Mouse (Mus musculus) liver, embryonic 14.5 days (tissue): Measurements from ENCODE around the gene C2cd5. TPM values are rescaled to one million over a fixed set of nuclear protein-coding genes. Genes with fewer than 3 reads are reported as not detected.

Source experiments
- ATAC-seq: fragments of 200-750 bp; cut with Nextera tagmentation; 2 replicates; pipeline ENCODE4 v1.8.0; 2017; ENCODE audit warnings: moderate number of reproducible peaks, mild to moderate bottlenecking, moderate library complexity; ENCODE audit not compliant: insufficient read depth
- DNase-seq, 3 experiments: peaks; one replicate each; pipeline ENCODE4 v3.0.0-alpha.2; 2012 to 2013; ENCODE audit warnings: low read depth in 3 of 3, low spot score in 3 of 3
- H3K27ac ChIP-seq: fragments of 300-500 bp; sonication (generic); 2 replicates; pipeline ENCODE4 v1.5.1; 2014; ENCODE audit warnings: moderate library complexity, mild to moderate bottlenecking, control low read depth, inconsistent platforms
- H3K27me3 ChIP-seq: fragments of 300-500 bp; sonication (generic); 2 replicates; pipeline ENCODE4 v1.6.1; 2014; ENCODE audit warnings: mild to moderate bottlenecking, low read length, moderate library complexity; ENCODE audit not compliant: control insufficient read depth, insufficient read depth
- H3K36me3 ChIP-seq: fragments of 300-500 bp; sonication (generic); replicated peaks from 2 replicates; pipeline ENCODE4 v1.6.1; 2014; ENCODE audit warnings: low read depth; ENCODE audit not compliant: control insufficient read depth, insufficient read depth
- H3K4me1 ChIP-seq, 2 experiments: fragments of 200-500 bp in 1 of 2; fragments of 300-500 bp in 1 of 2; sonication (generic) in 1 of 2; replicated peaks; 2 replicates each; pipeline ENCODE4 v1.6.1; 2012 to 2014; ENCODE audit warnings: antibody characterized with exemption in 1 of 2, inconsistent platforms in 1 of 2, low read length in 1 of 2; ENCODE audit not compliant: control insufficient read depth in 2 of 2, insufficient read depth in 2 of 2
- H3K4me2 ChIP-seq: fragments of 300-500 bp; sonication (generic); 2 replicates; pipeline ENCODE4 v1.6.1; 2014; ENCODE audit warnings: low read depth, mild to moderate bottlenecking, control low read depth, moderate library complexity
- H3K4me3 ChIP-seq, 2 experiments: fragments of 200-500 bp in 1 of 2; fragments of 300-500 bp in 1 of 2; sonication (generic) in 1 of 2; 2 replicates each; pipeline ENCODE4 v1.5.1; 2012 to 2014; ENCODE audit warnings: low read depth in 2 of 2, low read length in 2 of 2, mild to moderate bottlenecking in 2 of 2, control low read depth in 1 of 2, inconsistent platforms in 1 of 2, moderate library complexity in 1 of 2; ENCODE audit not compliant: insufficient read depth in 1 of 2
- H3K9ac ChIP-seq: fragments of 300-500 bp; sonication (generic); replicated peaks from 2 replicates; pipeline ENCODE4 v1.6.1; 2014; ENCODE audit warnings: mild to moderate bottlenecking, control low read depth, moderate library complexity
- H3K9me3 ChIP-seq: fragments of 300-500 bp; sonication (generic); 2 replicates; pipeline ENCODE4 v1.6.1; 2016; ENCODE audit warnings: low read length, mixed read lengths; ENCODE audit not compliant: control insufficient read depth
- CTCF ChIP-seq: IDR thresholded peaks from 2 replicates; pipeline ENCODE4 v1.5.1; 2016; ENCODE audit warnings: antibody characterized with exemption, low read depth, control low read depth
- EP300 ChIP-seq: IDR thresholded peaks from 2 replicates; pipeline ENCODE4 v1.6.1; 2016; ENCODE audit warnings: antibody characterized with exemption, low read depth
- WGBS: fragments of 180-500 bp; shearing (Covaris S2); extraction: QIAGEN DNeasy Blood & Tissue Kit; methylation state at CpG from one replicate; pipeline ENCODE4 v1.1.7; 2014; ENCODE audit not compliant: insufficient replicate concordance; 5-methylcytosine and 5-hydroxymethylcytosine counted together
- polyA plus RNA-seq, 2 experiments: library from polyadenylated mRNA; depleted of rRNA in 1 of 2; stranded (reverse) in 1 of 2; unstranded in 1 of 2; fragments of >200 nt; fragmentation: Nextera tagmentation in 1 of 2; extraction: Ambion mirVana in 1 of 2; gene quantifications; 2 replicates each; pipeline versions ENCODE4 v1.2.1 to v1.2.3; 2012 to 2014

Gene C2cd5
- polyA plus RNA-seq, 2 experiments: 14.1 to 16.5 TPM

GRCm38 (mm10) chr6:143110371-143110770 is 10.4 kb upstream of the C2cd5 start:
- Histone ChIP-seq H3K4me1 (peaks cover 3 to 12% of the 10 kb centered on the region in 2 experiments), H3K4me3 (no peak overlapping the region), H3K27me3 (no peaks in the 10 kb centered on the region), H3K36me3 (no peaks in the 10 kb centered on the region), H3K9ac (no peak overlapping the region), H3K27ac (no peak overlapping the region), H3K9me3 (no peaks in the 10 kb centered on the region), H3K4me2 (no peak overlapping the region)
- ATAC-seq (no peak), DNase-seq (no peak)
- 73% methylated on average over 7 of the region's 7 CpGs for WGBS
- TF ChIP-seq EP300 (no peak), CTCF (no peak)

DNA sequence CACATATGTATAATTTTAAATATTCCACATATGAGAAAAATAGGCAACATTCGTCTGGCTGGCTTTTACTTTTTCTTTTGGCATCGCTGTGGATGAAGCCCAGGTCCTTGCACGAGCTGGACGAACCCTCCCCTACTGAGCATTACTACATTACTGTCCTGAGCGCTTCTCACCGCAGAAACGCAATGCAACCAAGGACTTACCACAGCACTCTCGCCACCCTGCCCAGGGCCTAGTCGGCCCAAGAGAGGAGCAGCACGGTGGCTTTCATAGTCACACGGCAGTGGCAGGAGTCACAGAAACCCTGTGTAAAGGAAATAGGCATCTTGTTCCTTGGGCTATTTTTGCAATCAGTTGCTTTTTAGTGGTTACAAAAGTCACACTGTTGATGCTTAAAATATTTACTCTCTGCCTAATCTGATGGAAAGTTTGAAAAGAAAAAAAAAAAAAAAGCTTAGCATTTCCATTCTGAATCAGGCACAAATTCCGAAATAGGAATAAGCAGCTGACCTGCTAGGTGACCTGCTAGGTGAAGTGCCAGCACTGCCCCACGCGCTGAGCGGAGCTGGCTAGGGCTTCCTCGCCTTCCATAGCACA is 9.8 kb upstream of the C2cd5 start:
- 55% methylated on average over 16 of the region's 16 CpGs for WGBS
- H3K9ac ChIP-seq: no peak overlapping the region
- H3K9me3 ChIP-seq: no peaks in the 10 kb centered on the region
- peaks cover 2 to 6% of the 10 kb centered on the region in 2 experiments for H3K4me1 ChIP-seq
- DNase-seq: no peak
- TF ChIP-seq CTCF (no peak), EP300 (no peak)
- H3K27me3 ChIP-seq: no peaks in the 10 kb centered on the region
- no peak overlapping the region for H3K27ac ChIP-seq
- no peak overlapping the region for H3K4me3 ChIP-seq
- ATAC-seq: no peak
- no peaks in the 10 kb centered on the region for H3K36me3 ChIP-seq
- H3K4me2 ChIP-seq: no peak overlapping the region

- no peak overlapping the region for H3K4me3 ChIP-seq
- no peak overlapping the region for H3K9ac ChIP-seq
- no peaks in the 10 kb centered on the region for H3K9me3 ChIP-seq
- no peak for DNase-seq
- no peak for TF ChIP-seq EP300
- TF ChIP-seq CTCF: no peak
- H3K27me3 ChIP-seq: no peaks in the 10 kb centered on the region
- no peak overlapping the region for H3K27ac ChIP-seq
- 0 out of 4 replicates have a peak, but pooled peaks cover 0 to 2% of the 10 kb centered on the region in 2 experiments for H3K4me1 ChIP-seq
- ATAC-seq: no peak
- no peak overlapping the region for H3K4me2 ChIP-seq
- no peaks in the 10 kb centered on the region for H3K36me3 ChIP-seq
- WGBS: 74% methylated on average over 13 of the region's 13 CpGs
These were observed 8.1 kb upstream of the C2cd5 start for GRCm38 (mm10) chr6:143108031-143108430.

GRCm38 (mm10) chr6:143107611-143108010 is 7.7 kb upstream of the C2cd5 start:
- DNase-seq (no peak), ATAC-seq (no peak)
- no peak overlapping the region for H3K9ac ChIP-seq
- H3K9me3 ChIP-seq: no peaks in the 10 kb centered on the region
- no peak for TF ChIP-seq CTCF
- TF ChIP-seq EP300: no peak
- H3K4me2 ChIP-seq: no peak overlapping the region
- WGBS: 72% methylated on average over 4 of the region's 4 CpGs
- H3K27me3 ChIP-seq: no peaks in the 10 kb centered on the region
- H3K4me3 ChIP-seq: no peak overlapping the region
- no peaks in the 10 kb centered on the region for H3K36me3 ChIP-seq
- 0 out of 4 replicates have a peak, but pooled peaks cover 0 to 2% of the 10 kb centered on the region in 2 experiments for H3K4me1 ChIP-seq
- H3K27ac ChIP-seq: no peak overlapping the region

DNA sequence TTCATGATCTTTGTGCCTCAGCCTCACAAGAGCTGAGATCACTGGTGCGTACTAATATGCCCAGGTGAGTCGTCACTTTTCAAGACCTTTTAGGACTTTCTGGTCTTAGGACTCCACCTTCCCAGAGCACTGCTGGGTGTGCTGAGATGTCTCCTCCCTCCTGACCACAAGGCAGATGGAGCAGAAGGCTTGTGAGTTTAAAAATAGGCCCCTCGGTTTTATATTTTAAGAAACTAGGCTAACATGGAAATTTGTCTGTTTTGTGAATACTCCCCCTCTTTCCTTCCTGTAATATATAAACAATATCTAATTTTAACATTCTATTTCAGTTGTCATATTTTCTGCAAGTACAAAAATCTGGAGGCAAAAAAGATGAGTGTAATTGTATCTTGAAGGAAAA is 5.8 kb upstream of the C2cd5 start:
- TF ChIP-seq CTCF: no peak
- TF ChIP-seq EP300: no peak
- ATAC-seq (no peak), DNase-seq (no peak)
- WGBS: 37% methylated on average over 3 of the region's 3 CpGs
- Histone ChIP-seq H3K9me3 (no peaks in the 10 kb centered on the region), H3K4me1 (peaks cover 0 to 4% of the 10 kb centered on the region in 2 experiments; a peak in 2 of 4 replicates), H3K4me3 (no peak overlapping the region), H3K27me3 (no peaks in the 10 kb centered on the region), H3K9ac (no peak overlapping the region), H3K4me2 (no peak overlapping the region), H3K27ac (no peak overlapping the region), H3K36me3 (no peaks in the 10 kb centered on the region)
